Mouse (Mus musculus): ENCODE results near the gene Ralgapa2.

Gene Ralgapa2

DNA sequence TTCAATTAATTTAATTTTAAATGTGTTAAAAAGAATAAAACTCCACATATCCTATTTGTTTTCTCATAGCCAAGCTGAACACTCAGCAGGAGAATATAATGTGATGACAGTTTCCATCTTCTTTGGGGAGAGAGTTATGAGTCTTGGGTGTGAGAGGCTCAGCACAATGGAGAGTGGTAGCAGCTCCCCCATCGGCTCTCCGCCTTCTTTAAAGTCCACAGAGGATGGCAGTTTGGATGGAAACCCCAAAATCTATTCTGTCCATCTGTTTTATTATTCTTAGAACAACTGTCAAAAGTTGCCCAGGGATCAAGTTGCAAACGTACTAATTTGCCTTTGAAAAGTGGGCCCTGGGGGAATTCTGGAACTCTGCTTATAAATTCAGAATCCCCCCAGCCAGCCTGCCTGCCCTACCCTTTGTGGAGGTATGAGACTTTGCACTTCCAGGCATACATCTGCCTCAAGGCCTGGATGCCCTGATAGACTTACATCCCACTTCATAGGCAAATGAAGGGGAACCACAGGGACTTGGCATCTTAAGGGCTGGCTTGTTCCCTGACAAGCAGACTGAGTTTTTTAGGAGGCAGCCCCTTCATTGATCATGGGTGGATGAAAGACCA is 212.2 kb downstream of the Ralgapa2 start:
- WGBS = 83% methylated on average over 3 of the region's 3 CpGs

DNA sequence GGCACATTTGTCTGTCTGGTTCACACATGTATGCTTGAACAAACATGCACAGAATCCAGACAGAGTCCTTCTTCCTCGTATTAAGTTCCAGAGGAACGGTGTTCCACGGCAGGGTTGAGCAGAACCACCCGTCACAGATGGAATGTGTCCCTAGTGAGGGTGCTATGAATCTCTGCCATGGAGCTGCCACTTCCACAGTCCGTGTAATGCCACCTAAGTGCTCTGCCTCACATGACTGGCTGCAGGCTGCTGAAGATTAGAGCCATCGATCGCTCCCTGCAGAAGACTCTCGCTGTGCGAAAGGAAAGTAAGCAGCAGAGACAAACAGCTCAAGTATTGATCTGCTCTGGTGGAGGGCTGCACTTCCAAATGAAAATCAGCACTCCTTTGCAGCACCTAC is 218.6 kb downstream of the Ralgapa2 start:
- 91% methylated on average over 9 of the region's 9 CpGs for WGBS

DNA sequence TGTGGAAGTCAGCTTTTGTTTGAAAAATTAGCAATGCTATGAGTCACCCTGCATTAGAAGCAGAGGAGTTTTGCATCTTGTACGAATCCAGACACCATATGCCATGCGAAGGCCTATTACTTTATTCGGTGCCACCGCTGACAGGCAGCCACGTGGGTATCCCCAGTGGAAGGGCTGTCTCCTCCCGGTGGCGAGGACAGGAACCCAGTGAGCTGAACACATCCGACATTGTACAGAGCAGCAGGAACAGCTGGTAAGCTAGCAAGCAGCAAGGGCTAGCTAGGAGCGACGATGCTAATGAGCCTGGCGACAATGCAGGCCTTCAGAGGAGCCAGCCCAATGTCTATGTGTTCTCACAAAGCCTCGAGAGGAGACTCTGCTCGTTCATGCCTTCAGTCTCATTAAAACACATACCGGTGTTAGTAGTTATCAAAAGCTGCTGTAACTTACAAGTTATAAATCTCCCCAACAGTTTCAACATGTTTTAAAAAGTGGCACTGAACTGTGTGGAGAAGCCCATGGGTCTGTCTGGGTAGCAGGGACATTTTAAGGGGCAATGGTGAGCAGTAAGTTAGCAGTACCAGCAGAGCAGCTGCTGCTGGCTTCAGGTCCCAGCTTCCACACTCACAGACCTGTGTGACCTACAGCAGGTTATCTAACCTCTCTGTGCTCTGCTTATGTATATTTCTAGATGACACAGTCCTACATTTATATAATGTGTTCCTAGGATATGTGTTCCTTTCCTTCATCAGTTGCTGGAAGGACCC is 221.1 kb downstream of the Ralgapa2 start:
- WGBS = 20% methylated on average over 14 of the region's 14 CpGs

DNA sequence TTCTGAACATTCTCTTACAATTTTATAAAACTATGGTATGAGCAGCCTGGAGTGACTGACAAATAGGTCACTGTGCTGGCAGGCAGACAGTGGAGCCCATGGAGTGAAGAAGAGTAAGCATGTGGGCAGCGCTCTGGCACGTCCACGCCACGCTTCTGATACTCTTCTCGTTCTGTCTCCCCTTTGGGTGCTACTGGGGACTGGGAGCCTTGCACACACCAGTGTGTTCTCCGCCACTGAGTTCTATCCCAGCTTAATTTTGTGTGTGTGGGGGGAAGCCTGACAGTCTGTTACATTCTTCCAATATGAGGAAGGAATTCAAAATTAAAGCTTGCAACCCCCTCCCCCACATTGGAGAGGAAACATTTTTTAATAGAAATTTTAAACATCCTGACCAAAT is 221.8 kb downstream of the Ralgapa2 start:
- WGBS = 56% methylated on average over 6 of the region's 6 CpGs

DNA sequence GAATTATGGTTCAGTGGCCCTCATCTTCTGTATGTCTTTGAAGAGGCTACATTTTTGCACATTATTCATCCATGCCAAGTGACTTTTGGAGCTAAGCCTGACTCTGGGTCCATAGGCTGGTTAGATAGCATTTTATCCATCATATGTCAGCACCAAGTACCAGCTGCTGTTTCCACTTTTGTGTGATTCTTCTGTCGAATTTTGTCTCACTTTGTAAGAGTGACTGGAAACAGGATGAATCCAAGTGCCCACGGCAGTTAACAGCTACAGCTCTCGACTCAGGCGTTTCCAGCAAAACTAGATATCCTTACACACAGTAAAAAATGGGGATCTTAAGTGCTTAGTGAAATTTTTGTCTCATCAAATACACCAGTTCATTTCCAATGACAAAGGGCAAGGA is 222.8 kb downstream of the Ralgapa2 start:
- 58% methylated on average over 4 of the region's 4 CpGs for WGBS

DNA sequence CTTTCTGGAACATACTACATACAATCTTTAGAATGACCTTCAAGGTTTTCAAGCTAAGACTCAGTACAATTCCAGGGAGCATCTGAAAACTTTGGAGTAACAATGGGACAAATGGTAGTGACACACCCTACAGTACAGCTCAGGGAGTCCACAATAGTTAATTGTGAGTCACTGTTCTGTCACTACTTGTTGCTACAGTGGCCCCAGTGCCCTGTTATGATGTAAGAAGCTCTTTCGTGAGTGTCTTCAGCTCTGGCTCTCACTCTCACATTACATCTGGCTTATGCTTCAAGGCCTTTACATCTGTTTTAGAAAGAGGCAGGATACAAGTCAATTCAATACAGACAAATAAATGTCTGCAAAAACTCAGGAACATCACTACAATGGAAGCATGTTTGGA is 223.8 kb downstream of the Ralgapa2 start:
- WGBS = 78% methylated on average over 1 of the region's 1 CpGs

DNA sequence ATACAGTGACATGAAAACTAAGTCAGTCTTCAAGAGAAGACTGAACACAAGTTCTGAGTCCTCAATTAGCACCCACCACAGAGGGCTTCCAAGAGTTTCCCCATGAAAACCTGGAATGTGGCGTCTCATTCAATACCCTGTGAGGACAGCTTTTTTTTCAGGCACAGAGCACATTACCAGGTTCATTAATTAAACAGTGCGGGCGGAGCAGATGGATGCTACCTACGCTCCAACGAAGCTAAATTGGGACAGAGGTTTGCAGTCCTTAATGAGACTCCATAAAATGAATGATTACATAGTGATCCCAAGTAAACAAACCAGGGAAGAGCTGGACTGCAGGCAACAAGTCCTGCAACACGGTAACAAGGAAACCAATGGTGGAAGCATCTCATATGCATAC is 224.6 kb downstream of the Ralgapa2 start:
- whole genome bisulfite sequencing = 70% methylated on average over 6 of the region's 6 CpGs

DNA sequence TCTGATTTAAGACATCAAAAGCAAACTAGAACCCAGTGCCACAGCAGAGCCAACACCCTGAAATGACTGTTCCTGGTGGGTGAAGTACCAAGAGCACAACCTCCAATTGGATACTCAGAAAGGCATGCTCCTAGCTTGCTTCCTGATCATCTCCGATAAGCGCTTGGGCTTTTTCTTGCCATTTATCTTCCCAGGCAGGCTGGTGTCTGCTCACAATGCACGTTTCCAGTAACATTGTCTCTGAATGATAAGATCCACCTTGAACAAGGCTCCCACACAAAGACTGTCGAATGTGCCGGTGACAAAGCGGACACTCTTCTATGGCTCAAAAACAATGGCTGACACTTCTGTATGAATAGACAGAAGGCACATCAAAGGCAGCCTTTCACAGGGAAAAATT is 230.8 kb downstream of the Ralgapa2 start:
- WGBS = 68% methylated on average over 6 of the region's 6 CpGs

DNA sequence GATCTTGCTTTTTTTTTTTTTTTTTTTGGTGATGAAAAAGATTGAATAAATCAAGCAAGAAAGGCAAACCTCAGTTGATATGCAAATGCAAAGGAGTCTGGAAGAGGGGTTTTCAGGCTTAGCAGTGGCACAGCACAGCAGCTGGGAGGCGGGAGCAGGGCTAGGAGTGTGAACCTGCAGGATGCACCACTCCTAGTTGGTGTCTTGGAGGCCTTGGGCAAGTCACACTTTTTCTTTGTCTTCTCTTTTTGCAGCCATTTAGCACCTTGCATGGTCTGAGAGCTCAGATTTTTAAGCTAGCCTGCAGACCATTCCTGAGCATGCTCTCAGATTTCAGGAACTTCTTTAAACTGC is 231.2 kb downstream of the Ralgapa2 start:
- WGBS = 83% methylated on average over 1 of the region's 1 CpGs

DNA sequence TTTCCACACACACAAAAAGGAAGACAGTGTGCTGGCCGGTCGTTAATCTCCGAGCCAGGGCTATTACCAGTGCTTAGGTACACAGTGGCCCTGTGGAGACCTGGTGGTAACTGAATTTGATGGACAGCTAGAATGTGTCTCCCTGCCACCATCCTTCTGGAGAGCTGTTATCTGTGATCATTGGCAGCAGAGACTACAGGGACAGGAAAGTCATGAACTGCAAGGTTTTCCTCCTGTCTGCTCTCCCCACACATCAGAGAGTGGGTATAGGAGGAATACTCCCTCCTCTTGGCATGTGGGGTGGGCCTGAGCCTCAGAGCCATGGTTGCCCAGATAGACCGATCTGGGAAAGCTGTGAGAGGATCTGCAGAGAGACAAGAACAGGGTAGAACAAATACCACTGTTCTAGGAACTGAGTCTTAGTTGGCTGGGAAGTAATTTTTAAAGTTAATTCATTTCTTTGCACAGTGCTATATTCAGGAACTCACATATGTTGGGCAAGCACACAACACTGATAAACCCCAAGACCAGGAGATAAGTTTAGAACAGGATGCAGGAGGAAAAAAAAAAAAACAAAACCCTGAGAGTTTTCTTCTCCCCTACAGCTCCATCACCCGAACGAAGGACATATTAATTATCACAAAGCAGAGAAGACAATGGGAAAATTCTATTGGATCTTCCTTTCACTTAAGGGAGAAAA is 231.8 kb downstream of the Ralgapa2 start:
- WGBS = 43% methylated on average over 6 of the region's 6 CpGs

DNA sequence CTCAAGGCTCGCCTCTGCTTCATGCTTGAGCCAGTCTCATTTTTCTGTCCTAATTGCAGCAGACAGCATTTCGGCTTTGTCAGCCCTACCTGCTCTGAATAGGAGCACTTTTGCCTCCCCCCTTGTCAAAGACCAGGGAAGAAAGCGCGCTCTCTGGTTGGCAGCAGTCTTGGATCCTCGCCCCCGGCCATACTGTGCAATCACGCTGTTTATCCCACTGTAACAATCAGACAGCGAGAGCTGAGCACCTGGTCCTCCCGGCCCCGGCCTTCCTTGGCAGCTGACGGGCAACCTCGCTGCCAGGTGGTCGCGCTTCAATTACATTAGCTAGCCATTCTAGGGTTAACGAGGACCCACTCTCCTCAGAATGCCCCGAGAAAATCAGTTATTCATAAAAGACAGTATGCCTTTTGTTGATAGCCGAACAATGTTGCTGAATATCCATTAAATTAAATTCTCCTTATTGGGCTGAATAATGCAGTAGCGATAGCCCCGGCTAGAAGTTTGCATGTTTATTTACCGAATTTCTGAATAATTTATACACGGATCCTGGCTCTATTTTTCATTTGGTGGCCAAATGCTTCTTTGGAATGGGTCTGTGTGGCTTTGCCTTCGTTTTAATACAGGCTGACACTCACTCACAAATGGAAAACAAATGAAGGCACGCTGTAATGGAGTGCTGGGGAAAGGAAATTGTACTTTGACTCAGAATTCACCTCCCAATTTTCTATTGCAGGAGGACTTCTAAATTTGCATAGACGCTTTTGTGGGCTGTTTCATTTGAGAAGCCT is 232.5 kb downstream of the Ralgapa2 start:
- WGBS = 41% methylated on average over 24 of the region's 24 CpGs

DNA sequence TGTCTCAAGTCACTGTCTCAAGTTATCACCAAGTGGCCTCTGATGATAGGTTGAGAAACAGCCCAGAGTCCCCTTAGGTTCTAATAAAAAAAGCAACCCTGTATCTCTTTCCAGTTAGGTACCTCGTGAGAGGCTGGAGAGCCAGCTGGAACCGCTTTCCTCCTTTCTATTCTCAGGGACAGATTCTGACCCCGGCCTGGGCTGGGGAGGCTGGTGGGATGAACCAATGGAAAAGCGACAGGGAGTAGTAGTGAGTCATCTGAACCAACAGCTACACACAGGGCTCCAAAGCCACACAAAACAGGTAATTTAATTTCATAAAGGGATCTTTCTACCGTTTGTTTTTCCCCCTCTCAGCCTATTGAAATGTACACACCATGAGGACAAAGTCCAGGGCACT is 233.8 kb downstream of the Ralgapa2 start:
- 74% methylated on average over 5 of the region's 5 CpGs for WGBS

DNA sequence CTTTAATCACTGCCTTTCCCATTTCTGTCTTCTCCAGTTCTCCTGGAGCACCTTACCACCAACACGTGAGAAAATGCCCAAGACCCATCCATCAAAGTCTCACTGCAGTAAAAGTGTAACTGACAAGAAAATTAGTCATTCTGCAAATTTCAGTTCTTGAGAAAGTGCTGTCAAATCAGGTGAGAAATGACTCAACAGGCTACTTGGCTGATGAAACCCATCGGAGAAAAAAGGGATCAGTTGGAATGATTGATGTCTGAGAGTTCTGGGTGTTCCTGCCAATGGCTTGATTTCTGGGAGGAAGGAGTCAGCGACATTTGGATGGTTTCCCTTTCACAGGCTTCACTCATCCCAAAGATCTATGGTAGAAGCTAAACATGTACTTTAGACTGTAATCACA is 245.6 kb downstream of the Ralgapa2 start:
- 90% methylated on average over 3 of the region's 3 CpGs for WGBS

DNA sequence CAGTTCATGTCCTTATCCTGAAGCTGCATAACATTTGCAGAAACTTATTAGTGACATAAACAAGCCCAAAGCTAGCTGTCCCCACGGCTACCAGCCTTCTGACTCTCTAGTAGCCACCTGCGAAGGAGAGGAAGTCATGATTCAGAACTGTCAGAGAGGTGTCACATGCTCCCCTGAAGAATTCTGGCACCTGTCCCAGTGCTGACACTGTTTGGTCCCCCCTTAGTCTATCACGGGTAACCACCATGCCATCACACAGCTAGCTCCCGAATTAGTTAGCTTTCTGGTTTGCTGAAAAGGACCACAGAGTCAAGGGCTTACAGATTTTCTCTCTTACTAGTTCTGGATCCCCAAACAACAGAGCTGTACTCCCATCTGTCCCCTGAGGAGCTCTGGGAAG is 247.1 kb downstream of the Ralgapa2 start:
- 51% methylated on average over 4 of the region's 4 CpGs for WGBS

DNA sequence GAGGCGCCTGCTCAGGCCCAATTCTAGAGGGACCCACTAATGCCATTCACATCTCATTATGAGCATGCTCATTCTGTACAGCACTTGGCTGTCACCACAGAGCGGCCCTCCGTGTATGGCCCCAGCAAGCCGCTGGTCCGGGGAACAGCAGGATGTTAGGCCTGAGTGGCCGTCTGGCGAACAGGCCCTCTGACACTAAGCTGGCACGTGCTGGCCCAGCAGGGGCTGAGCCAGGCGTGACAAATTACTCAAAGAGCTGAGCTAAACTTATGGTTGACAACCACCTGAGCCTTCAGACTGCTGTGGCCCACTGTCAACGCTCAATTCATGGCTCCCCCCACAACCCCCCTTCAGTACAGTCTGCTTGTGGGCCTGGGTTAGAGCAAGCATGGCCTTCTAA is 249.9 kb downstream of the Ralgapa2 start:
- 77% methylated on average over 10 of the region's 10 CpGs for WGBS

DNA sequence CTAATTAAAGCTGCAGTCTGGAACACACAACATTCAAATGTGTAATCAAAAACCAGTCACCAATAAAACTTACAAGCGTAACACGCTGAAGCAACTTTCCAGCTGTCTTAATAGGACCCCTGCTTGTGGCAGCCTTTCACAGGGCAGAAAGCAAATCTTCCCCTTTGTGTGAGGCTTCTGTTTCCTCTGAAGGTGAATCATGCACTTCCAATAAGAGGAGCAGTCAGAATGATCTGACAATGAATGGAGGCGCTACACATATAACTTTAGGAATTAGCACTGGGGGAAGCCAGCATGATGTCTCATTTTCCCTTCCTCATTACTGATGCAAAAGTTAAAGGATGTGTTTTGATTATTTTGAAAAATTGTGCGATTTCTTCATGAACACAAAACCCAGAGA is 251.0 kb downstream of the Ralgapa2 start:
- WGBS = 79% methylated on average over 4 of the region's 4 CpGs

DNA sequence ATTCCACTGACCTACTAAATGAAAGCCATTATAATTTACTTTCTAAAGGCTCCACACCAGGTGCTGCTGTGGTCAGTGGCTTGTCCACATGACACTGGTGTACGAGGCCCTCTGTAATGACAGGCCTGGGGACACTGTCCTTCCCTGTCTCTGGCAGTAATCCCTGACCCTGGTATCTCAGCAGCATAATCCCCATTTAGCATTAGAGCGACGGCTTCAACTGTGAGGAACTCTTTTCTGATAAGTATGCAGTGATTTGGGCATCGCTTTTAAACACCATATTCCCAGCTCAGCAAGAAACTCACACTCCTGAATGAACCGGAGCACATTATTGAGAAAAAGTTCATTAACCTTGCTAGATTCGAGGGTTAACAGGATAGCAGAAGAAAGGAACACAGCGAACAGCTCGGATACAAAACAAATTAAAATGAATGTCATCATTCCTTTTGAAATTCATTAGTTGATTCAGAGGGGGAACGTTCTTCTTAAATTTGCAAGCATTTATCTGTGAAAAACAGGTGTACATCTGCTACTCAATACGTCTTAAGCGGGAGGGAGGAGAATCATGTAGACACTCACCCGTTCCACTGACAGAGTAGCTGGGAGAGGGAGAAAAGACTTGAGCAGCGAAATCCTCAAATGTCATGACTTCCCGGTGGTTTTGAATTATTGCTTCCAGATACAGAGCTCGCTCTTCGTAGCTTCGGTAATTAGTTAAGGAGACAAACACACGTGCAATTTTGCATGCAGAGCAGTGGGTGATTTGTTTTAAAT is 252.2 kb downstream of the Ralgapa2 start:
- 82% methylated on average over 18 of the region's 18 CpGs for WGBS

DNA sequence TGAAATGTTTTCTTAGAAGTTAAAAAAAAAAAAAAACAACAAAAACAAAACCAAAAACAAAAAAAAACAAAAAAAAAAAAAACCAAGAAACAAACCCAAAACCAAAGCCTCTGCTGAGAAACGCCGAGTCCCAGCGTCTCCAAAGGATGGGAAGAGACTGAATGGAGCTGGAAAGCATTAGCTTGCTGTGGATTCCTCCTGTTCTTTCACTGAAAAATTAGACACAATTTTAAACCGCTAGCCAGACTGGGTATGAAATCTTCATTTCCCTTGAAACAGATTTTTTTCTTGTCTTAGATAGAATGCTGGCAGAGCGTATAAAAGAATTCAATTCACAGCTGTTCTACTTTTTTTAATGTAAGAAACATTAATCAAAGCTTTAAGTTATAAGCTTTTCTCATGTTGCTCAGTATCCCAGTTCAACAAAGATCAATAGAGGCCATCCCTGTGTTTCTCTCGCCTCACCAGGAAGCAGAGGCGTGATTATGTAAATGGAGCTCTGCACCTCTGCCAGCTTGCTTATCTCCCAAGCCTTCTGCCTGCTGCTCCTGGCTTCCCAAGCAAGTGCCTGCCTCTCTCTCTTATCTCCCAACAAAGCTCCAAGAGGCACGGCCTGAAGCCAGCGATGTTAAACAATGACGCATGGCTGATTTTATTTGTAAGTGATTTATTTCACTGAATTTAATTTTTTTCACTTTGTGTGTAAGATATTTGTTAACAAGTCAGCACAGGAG is 253.2 kb downstream of the Ralgapa2 start:
- 38% methylated on average over 10 of the region's 10 CpGs for WGBS

DNA sequence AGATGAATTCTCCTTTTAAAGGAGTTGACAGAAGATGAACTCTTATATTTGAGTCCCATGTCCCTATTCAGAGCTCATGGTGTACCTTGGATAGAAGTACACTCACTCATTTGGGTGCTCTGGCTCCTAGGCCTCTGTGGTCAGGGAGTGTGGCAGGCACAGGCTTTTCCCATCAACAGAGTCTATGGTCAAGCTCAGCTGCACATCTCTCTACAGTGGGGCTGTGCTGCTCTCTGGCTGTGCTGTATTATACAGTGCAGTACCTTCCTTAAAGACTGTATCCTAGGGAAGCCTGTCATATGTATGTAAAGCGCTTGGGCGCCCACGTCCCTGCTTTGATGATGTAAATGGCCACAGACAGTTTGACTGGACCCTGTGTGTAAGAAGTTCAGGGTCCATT is 254.5 kb downstream of the Ralgapa2 start:
- WGBS = 88% methylated on average over 3 of the region's 3 CpGs

DNA sequence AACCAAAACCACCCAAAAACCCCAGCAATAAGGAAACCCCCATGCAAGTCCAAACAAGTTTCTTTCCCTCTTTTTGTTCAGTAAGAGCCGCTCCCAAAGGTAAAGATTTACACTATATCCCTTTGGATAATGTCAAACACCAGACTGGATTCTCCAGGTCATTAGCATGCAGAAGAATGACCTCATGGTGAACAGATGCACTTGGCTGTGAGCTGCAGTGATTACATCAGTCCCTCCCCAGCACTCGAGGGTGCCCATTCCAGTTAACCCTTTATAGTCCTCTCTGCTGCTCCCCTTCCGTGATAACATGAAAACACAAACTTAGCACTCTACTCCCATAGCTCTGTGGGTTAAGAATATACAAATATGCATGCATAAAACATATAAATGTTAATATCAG is 255.1 kb downstream of the Ralgapa2 start:
- WGBS = 53% methylated on average over 3 of the region's 3 CpGs

DNA sequence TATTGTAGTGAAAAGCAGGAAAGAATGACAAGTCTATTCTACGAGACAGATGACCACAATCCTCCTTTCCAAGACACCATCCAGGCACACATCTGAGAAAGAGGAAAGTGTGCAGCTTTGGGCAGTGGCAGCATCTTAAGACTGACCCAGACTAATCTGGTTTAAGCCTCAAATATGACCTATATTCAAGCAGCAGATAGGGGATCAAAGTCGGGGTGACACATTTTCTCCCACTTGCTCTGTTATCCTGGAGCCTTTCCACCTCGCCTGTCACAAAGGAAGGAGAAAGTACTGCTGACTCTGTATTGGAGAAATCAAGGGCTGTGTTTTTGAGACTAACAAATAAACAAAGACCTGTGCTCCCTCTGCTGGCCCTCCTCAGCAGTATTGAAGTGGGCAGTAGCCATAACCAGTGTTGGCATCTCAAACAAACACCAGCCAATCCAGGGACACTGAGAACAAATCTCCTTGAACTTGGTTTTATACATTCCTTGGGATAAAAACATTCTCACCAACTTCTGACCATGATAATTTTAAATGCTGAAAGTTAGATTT is 255.7 kb downstream of the Ralgapa2 start:
- WGBS = 62% methylated on average over 3 of the region's 3 CpGs
